Mouse (Mus musculus): Measurements from ENCODE around the gene Osbp2. TPM values are rescaled to one million over a fixed set of nuclear protein-coding genes. Genes with fewer than 3 reads are reported as not detected.

The Osbp2 gene
- total RNA-seq, 2 experiments from 2014 or later = 75.7 to 80.7 TPM

- DNase-seq = no peak
Measured at GRCm38 (mm10) chr11:3759433-3759832, 104.3 kb downstream of the Osbp2 start.

- DNase-seq = no peak
Measured at GRCm38 (mm10) chr11:3755341-3755740, 108.4 kb downstream of the Osbp2 start.

GRCm38 (mm10) chr11:3754685-3755084 is 109.0 kb downstream of the Osbp2 start:
- DNase-seq = no peak

GRCm38 (mm10) chr11:3753897-3754296 is 109.8 kb downstream of the Osbp2 start:
- DNase-seq = no peak

GRCm38 (mm10) chr11:3752766-3753165 is 110.9 kb downstream of the Osbp2 start:
- no peak for DNase-seq

- no peak for DNase-seq
Measured at GRCm38 (mm10) chr11:3749831-3750230, 113.9 kb downstream of the Osbp2 start.

GRCm38 (mm10) chr11:3742449-3742848 is 121.3 kb downstream of the Osbp2 start:
- no peak for DNase-seq

- no peak for DNase-seq
Measured at GRCm38 (mm10) chr11:3741183-3741582, 122.5 kb downstream of the Osbp2 start.

- no peak for DNase-seq
Measured at GRCm38 (mm10) chr11:3738778-3739177, 124.9 kb downstream of the Osbp2 start.

- DNase-seq = no peak
Measured at GRCm38 (mm10) chr11:3735715-3736114, 128.0 kb downstream of the Osbp2 start.

- no peak for DNase-seq
Measured at GRCm38 (mm10) chr11:3733933-3734636, 129.6 kb downstream of the Osbp2 start.

- DNase-seq = no peak
Measured at GRCm38 (mm10) chr11:3731469-3731868, 132.2 kb downstream of the Osbp2 start.

GRCm38 (mm10) chr11:3727438-3728105 is 136.1 kb downstream of the Osbp2 start:
- no peak for DNase-seq

- peak in 1 of 2 experiments; percentile 31 for DNase-seq
Measured at GRCm38 (mm10) chr11:3725331-3726054, 138.2 kb downstream of the Osbp2 start.

- no peak for DNase-seq
Measured at GRCm38 (mm10) chr11:3724726-3725125, 139.0 kb downstream of the Osbp2 start.

- DNase-seq = peak; percentile 39 to 42
Measured at GRCm38 (mm10) chr11:3723910-3724309, 139.8 kb downstream of the Osbp2 start.

GRCm38 (mm10) chr11:3722861-3723260 is 140.8 kb downstream of the Osbp2 start:
- no peak for DNase-seq

GRCm38 (mm10) chr11:3722036-3722435 is 141.7 kb downstream of the Osbp2 start:
- no peak for DNase-seq

- DNase-seq = no peak
Measured at GRCm38 (mm10) chr11:3716662-3717061, 147.0 kb downstream of the Osbp2 start.

GRCm38 (mm10) chr11:3714486-3714885 is 149.2 kb downstream of the Osbp2 start:
- DNase-seq = peak; percentile 56

- no peak for DNase-seq
Measured at GRCm38 (mm10) chr11:3710203-3710602, 153.5 kb downstream of the Osbp2 start.

- DNase-seq = no peak
Measured at GRCm38 (mm10) chr11:3707057-3707456, 156.6 kb downstream of the Osbp2 start.

- no peak for DNase-seq
Measured at GRCm38 (mm10) chr11:3704404-3704803, 159.3 kb downstream of the Osbp2 start.

All from layer of hippocampus, postnatal 36 days (tissue).